Mouse (Mus musculus) adrenal gland, adult 18-20 months (tissue): ENCODE results near the gene Mdk. TPM values are rescaled to one million over a fixed set of nuclear protein-coding genes. Genes with fewer than 3 reads are reported as not detected.

ENCODE experiments used
- DNase-seq, 2 experiments: peaks; one replicate each; pipeline ENCODE4 v3.0.0; 2021 to 2022; ENCODE audit warnings: low spot score in 2 of 2
- total RNA-seq, 2 experiments: library from RNA; stranded (reverse); gene quantifications; 1 replicate in 1 of 2; 2 replicates in 1 of 2; pipeline ENCODE4 v1.2.3; 2021

The Mdk gene
- total RNA-seq, 2 experiments from 2014 or later, result 7.2 to 7.8 TPM

GRCm38 (mm10) chr2:91958701-91959457 is 26.8 kb upstream of the Mdk start:
- peak in 1 of 2 experiments; percentile 53 for DNase-seq

DNA sequence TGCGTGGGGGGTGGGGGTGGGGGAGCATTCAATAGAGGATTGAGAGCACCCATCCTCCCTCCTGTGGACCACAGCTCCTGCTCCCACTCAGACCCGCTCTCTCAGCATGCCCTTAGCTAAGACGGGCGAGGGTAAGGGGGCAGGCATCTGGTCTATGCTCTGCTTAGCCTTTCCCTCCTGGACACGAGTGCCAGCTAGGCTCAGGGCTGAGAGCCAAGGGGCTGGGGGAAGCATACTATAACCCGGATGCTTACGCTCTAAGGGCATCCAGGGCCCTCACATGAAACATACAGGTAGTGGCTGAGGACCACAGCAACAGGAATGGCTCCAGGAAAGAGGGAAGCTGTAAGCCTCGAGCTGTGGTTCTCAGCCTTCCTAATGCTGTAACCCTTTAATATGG is 26.0 kb upstream of the Mdk start:
- no peak for DNase-seq

GRCm38 (mm10) chr2:91957096-91957495 is 25.0 kb upstream of the Mdk start:
- no peak for DNase-seq

DNA sequence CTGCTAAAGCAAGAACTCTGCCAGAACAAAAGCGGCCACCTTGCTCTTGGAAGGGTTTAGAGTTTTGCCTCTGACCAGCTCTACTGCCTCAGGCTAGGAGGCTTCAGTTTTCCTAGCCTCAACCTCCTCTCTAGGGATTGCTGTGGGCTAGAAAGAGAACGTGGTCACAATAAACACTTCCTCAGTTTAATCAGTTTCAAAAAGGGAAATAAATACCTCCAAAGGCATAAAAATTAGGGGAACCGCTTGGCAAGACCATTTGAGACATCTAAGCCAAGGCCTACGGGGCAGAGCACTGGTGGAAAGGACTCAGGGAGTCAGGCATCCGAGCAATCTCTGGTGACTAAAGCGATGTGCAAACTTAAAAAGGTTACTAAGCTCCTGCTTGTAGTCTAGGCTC is 23.8 kb upstream of the Mdk start:
- DNase-seq, result no peak

DNA sequence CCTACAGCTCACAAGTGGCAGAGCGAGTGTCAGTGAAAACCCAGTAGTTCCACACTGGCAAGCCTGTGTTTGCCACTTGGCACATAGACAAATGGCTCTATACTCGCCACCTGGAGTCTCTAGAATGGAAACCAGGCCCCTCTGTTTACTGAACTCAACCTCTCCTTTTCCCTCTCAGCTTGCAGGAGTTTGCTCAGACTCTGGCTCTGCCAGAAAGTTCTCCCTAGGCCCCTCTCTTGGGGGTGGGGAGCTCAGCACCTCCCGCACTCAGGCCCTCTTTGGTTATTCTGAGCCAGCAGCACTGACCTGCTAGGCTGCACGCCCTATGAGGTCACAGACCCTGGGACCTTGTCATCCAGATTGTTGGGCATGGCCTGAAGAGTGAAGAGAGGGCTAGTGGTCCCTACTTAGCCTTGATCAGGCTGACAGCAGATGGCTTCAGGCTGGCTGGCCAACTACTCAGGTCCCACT is 23.1 kb upstream of the Mdk start:
- no peak for DNase-seq

DNA sequence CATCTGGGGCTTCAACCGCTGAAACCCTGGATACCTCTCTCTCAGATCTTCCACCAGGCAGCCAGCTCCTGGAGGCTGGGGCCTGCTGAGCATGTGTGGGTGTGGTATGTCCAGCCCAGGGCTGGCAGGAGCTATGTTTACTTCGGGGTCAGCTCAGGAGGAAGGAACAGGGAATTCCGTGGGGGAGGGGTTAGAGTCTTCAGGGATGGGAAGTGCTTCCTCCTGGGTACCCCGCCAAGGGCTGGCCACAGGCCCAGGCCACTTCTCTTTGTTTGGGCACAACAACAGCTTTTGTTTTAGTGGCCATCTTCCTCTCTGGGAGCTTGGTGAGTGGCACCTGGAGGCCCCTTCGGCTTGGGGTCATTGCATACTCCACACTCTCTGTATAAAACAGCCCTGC is 21.7 kb upstream of the Mdk start:
- no peak for DNase-seq

- DNase-seq, result no peak
Measured at GRCm38 (mm10) chr2:91950275-91951085, 18.4 kb upstream of the Mdk start.

- DNase-seq, result no peak
Measured at GRCm38 (mm10) chr2:91949411-91950274, 17.5 kb upstream of the Mdk start.

- no peak for DNase-seq
Measured at GRCm38 (mm10) chr2:91948792-91949241, 16.7 kb upstream of the Mdk start.

DNA sequence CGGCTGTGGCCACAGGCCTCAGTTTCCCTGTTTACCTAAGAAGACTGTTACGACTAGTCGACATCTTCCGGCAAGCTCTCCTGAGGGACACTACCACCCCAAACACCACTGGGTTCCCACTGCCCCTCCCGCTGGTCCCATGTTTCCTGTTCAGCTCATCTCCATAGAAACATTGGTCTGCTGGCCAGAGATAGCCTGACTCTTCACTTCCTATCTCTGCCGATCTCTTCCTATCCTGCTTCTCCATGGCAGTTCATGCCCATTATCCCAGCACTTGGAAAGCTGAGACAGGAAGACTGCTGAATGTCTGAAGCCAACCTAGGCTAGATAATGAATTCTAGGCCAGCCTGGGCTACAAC is 16.0 kb upstream of the Mdk start:
- DNase-seq, result peak in 1 of 2 experiments; percentile 28

DNA sequence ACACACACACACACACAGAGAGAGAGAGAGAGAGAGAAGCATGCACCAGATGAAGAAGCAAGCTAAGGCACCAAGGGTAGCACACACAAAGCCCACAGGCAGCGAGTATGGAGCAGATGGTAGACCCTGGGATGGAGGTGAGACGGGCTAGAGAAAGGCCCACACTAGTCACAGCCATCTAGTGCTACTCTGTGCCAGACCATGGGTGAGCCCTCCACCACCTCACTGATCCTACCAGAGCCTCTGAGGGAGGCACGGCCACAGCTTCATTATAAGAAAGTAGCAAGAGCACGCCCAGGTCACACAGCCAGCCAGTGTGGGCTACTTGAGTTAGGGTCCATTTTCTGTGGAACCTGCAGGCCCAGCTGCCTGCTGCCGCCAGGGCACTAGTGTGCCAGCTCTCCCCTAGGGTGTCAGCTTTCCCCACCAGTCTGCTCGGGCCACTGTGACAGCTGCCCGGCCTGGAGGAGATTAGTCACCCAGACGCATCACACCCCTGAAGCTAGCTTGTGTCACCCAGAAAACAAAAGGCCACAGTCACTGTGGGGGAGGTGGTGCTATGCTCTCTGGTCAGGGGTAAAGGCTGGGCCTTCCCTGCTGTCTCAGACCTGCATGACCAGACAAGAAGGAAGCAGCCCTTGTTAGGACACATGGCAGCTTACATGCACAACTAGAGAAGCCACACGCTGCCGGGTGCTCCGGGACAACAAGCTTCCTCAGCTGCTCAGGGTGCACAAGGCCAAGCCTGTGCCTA is 15.5 kb upstream of the Mdk start:
- peak in 1 of 2 experiments; percentile 34 for DNase-seq

GRCm38 (mm10) chr2:91946836-91947235 is 14.7 kb upstream of the Mdk start:
- DNase-seq, result peak in 1 of 2 experiments; percentile 38

DNA sequence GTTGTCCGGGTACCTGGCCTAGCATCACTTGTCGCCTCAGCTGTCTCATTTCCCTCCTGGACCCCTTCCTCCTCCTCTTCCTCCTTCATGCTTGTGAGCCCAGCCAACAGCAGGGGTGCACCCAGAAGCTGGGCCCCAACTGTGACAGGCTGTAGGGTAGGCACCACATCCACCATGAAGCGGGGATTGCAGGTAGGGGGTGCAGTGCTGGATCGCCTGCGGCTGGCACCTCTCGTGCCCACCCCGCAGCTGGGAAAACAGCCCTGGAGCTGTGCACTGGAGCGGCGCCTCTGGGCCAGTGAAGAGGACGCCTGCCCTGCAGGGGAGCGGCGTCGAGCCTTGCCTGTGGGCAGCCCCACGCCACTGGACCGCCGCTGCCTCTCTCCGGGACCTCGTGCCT is 13.4 kb upstream of the Mdk start, which contains the start of gene Gm9821:
Gene Gm9821 (plus strand): TSS at position 221 of the 400 bp plus-strand sequence.
- peak in 1 of 2 experiments; percentile 26 for DNase-seq

DNA sequence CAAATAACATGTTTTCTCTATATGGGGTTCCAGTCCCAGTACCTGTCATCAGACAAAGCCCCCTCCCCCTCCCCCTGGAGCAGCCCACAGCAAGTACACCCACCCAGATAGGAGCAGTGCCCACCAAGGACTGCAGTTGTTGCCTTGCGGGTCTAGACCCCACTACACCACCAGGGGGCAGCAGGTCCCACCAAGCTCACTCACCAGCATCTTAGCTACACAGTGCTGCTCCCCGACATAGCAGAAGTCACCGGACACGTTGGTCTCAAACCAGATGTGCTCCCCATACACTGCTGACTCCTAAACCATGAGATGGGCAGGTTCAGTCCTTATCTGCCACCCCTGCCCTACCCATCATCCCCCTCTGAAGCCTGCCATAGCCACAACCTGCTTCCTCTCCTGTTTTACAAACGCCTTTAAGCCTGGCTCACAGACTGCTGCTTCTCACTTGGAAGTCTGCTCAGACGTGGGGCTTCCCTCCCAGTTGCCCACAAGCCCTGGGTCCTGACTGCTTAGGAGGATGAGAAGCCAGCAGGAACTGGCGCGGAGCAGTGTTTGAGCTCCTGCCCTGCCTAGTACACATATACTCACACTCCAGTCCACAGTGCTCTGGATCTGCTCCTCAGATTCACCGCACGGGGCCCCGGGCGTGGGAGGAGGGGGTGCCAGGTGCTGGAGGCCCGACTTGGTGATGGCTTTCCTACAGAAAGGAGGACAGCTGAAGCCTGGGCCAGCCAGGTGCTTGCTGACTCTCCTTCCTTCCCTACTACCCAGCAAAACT is 12.3 kb upstream of the Mdk start:
- DNase-seq, result peak; percentile 72 to 88

DNA sequence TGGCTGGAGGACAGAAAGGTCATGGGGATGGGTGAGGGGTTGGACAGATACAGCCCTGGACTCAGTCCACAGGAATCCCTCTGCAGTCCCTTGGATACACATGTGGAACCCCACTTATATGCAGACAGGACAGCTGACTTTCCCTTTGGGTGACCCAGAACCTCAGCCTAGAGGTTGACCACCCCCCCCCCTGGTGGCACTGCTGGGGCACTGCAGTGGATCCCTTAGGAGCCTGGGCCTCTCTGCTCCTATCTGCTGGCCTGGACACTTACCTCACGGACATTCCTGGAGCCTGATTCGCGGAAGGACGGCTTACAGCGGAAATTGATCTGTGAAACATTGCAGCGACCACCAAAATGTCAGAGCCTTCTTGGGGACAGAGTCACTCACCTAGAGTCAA is 10.3 kb upstream of the Mdk start:
- DNase-seq, result no peak

- DNase-seq, result no peak
Measured at GRCm38 (mm10) chr2:91939303-91939935, 7.3 kb upstream of the Mdk start.

DNA sequence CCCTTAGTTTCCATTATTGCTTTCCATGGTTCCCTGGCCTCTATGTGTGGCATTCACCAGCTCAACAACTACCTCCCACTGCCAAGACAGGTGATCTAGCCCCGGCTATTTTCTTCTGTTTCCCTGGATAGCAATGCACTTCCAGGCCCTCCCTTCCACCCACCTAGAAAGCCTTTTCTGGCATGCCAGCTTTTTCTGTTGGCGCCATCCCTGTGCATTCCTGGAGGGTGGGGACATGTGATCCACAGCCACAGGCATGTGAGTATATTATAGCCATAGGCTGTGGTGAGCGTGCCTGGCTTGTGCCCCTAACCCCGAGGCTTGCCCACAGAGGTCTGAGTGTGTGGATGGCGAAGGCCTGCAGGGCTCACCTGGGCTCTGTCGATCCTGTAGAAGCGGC is 4.1 kb upstream of the Mdk start:
- no peak for DNase-seq

GRCm38 (mm10) chr2:91934826-91935525 is 2.9 kb upstream of the Mdk start:
- DNase-seq, result no peak

DNA sequence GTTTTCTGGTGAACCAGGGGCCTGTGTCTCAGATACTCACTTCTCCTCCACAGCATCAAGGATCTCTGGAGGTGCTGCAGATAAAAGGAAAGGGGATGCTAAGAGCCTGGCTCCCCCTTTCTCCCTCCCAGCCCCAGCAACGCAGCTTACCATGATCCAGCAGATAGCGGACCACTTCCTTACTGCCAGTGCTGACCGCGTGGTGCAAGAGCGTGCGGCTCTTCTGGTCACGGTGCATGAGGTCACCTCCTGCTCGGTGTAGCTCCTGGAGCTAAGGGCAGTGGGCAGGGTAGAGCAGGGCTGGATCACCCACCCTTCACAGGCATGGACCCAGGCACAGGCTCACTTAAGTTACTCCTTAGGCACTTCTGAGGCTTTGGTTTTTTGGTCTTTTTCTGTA is 1.9 kb upstream of the Mdk start:
- DNase-seq, result no peak
